Mouse (Mus musculus) ES-E14 (cell line): Measurements from ENCODE around the gene Hspb6. TPM values are rescaled to one million over a fixed set of nuclear protein-coding genes. Genes with fewer than 3 reads are reported as not detected.

ENCODE experiments used
- DNase-seq: peaks from one replicate; pipeline ENCODE4 v3.0.0-alpha.2; 2013; ENCODE audit warnings: low read depth, low spot score
- H3K27ac ChIP-seq: 2 replicates; pipeline ENCODE4 v1.5.1; 2012; ENCODE audit warnings: low read depth, mild to moderate bottlenecking, low read length, moderate library complexity, mixed read lengths; ENCODE audit not compliant: poor library complexity, insufficient read depth, severe bottlenecking
- H3K36me3 ChIP-seq: 2 replicates; pipeline ENCODE4 v1.6.1; 2012; ENCODE audit warnings: mild to moderate bottlenecking, low read length, moderate library complexity, mixed read lengths; ENCODE audit not compliant: control insufficient read depth, poor library complexity, insufficient read depth, severe bottlenecking
- H3K4me1 ChIP-seq, 2 experiments: fragments of 150-350 bp in 1 of 2; sonication (generic) in 1 of 2; 2 replicates each; pipeline ENCODE4 v1.6.1; 2012; ENCODE audit warnings: low read length in 2 of 2, mild to moderate bottlenecking in 1 of 2, mixed read lengths in 1 of 2; ENCODE audit not compliant: control insufficient read depth in 2 of 2, insufficient read depth in 2 of 2, poor library complexity in 1 of 2
- H3K4me3 ChIP-seq, 2 experiments: fragments of 150-350 bp in 1 of 2; sonication (generic) in 1 of 2; 2 replicates each; pipeline ENCODE4 v1.5.1; 2012; ENCODE audit warnings: low read length in 2 of 2, low read depth in 1 of 2, mild to moderate bottlenecking in 1 of 2, mixed read lengths in 1 of 2; ENCODE audit not compliant: insufficient read depth in 1 of 2, poor library complexity in 1 of 2, severe bottlenecking in 1 of 2
- H3K9ac ChIP-seq: 2 replicates; pipeline ENCODE4 v1.6.1; 2012; ENCODE audit warnings: low read depth, mild to moderate bottlenecking, low read length, mixed read lengths; ENCODE audit not compliant: poor library complexity, insufficient read depth, severe bottlenecking
- H3K9me3 ChIP-seq: fragments of 150-350 bp; sonication (generic); 2 replicates; pipeline ENCODE4 v1.6.1; 2012; ENCODE audit warnings: low read depth, mild to moderate bottlenecking, low read length; ENCODE audit not compliant: control insufficient read depth, insufficient read depth
- CHD2 ChIP-seq: IDR thresholded peaks from 2 replicates; pipeline ENCODE4 v1.6.1; 2014; ENCODE audit warnings: mild to moderate bottlenecking, low read depth, low read length, inconsistent platforms
- HCFC1 ChIP-seq: IDR thresholded peaks from 2 replicates; pipeline ENCODE4 v1.6.1; 2012; ENCODE audit warnings: low read length, inconsistent platforms, borderline replicate concordance; ENCODE audit not compliant: insufficient read depth
- MAFK ChIP-seq: IDR thresholded peaks from 2 replicates; pipeline ENCODE4 v1.6.1; 2014; ENCODE audit warnings: mild to moderate bottlenecking, low read depth, low read length, inconsistent platforms; ENCODE audit not compliant: insufficient read depth
- ZC3H11A ChIP-seq: IDR thresholded peaks from 2 replicates; pipeline ENCODE4 v1.6.1; 2012; ENCODE audit warnings: low read depth, mild to moderate bottlenecking, inconsistent platforms, low read length, borderline replicate concordance
- ZNF384 ChIP-seq: IDR thresholded peaks from 2 replicates; pipeline ENCODE4 v1.6.1; 2012; ENCODE audit warnings: low read depth, low read length, inconsistent platforms
- in situ Hi-C, 2 experiments: fragments of 600-800 bp; cut with MboI; formaldehyde crosslinking; loops; one replicate each; pipeline ENCODE4 v1.15.1; 2025; ENCODE audit warnings: low sequenced_read_pairs in 2 of 2, inconsistent platforms in 1 of 2; ENCODE audit not compliant: unreplicated experiment in 2 of 2
- total RNA-seq: library from RNA; depleted of rRNA; stranded (reverse); fragments of 300-350 nt; gene quantifications from 2 replicates; pipeline ENCODE4 v1.2.3, GENCODE M21; 2012

Hspb6 gene
- total RNA-seq, 1 experiment: 1.6 TPM

DNA sequence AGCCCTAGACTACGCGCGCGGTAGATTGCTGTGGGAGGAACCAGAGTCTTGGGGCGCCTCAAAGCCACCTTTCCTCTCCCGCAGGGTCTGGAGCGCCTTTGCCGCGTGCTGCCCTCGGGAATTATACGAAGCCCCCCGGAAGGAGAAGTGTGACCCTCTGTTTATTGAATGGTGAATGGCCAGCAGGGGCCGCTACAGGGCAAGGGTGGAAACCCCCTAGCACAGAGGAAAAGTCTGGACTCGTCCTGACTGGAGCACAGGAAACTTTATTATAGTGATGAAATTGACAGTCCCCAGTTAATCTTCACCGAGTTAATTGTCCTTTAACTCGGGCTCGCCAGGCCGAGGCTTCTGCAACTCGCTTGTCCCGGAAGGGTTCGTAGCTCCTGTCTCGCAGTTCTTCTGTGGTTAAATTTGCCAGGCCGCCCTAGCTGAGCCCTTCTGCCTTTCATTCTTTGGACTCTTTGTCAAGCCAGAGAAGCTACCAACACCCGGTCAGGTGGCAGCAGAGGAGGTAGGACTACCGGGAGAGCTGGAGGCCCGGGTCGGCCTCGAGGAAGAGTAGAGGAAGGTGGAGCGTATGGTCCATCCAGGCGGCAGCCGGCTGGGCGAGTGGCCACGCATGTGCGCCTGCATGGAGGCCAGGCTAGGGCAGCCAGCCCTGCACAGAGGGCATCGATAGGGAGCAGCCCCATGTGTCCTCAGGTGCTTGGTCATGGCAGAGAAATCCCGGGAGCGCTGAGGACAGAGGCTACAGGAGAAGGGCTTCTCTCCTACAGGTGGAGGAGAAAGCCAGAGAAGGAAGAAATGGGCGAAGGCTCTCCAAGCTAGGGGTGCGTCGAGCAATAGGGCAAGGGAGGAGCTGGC lies 37.7 kb downstream of the Hspb6 start:
- Histone ChIP-seq H3K36me3 (peaks cover 22% of the 10 kb centered on the region), H3K9ac (peak overlapping the region; percentile 80), H3K4me3 (peak overlapping the region; percentile 82 to 98), H3K4me1 (peaks cover 4 to 32% of the 10 kb centered on the region in 2 experiments), H3K27ac (peak overlapping the region; percentile 65), H3K9me3 (no peaks in the 10 kb centered on the region)
- TF ChIP-seq CHD2: no peak
- TF ChIP-seq ZC3H11A: peak; percentile 72; the same call in 1 of the 2 replicates
- in situ Hi-C loops: no loop called here
- DNase-seq: peak; percentile 88

DNA sequence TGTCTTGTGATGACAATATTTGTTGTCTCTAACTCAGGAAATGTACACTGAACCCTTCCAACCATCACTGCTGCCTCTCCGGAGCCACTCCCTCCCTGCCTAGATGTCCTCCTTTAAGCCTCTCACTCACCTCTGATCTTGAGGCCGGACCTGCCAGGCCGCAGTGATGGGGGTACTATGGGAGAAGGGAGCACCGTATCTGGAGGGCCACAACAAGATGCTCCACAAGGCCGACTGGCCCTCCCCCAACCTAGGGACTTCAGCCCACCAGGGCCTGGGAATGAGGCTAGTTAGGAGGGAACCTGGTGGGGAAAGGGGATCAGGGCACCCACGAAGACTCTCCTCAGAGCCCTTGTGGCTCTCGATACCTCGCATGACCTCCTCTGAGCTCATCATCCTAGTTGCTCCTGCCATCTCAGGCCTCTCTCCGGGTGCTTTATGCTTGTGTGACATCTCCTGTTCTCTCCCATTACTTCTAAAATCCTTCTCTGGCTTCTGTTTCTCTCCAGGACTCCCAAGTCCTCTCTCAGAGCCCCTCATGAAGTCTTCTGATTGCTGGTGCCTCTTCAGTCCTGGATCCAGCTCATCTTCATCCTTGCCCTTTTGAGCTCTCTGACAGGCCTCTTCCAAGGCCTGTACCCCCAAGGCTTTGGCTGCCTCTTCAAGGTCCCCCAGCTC lies 39.1 kb downstream of the Hspb6 start:
- no peak overlapping the region for H3K4me3 ChIP-seq
- no peaks in the 10 kb centered on the region for H3K9me3 ChIP-seq
- H3K9ac ChIP-seq: 0 out of 2 replicates have a peak overlapping the region, but pooled peaks have one; percentile 10
- in situ Hi-C loops: no loop called here
- TF ChIP-seq ZC3H11A (no peak), CHD2 (no peak), HCFC1 (no peak), MAFK (no peak), ZNF384 (no peak)
- H3K4me1 ChIP-seq: peaks cover 4 to 30% of the 10 kb centered on the region in 2 experiments
- peaks cover 8% of the 10 kb centered on the region for H3K36me3 ChIP-seq
- H3K27ac ChIP-seq: no peak overlapping the region
- DNase-seq: no peak

DNA sequence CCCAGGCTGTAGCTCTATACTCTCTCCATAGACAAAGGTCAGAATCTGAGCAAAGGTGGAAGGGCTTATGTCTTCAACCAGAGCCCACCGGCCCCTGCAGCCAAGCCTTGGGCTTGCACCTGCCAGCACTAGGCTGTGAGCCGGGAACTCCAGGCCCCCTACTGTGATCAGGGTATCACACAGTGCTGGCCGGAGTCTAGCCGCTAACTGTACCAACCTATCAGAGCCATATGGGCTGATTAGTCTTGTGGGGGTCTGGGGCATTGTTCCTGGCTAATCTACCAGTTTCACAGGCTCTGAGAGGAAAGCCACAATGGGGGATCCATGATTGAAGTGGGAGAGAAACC lies 39.6 kb downstream of the Hspb6 start:
- Histone ChIP-seq H3K36me3 (peaks cover 3% of the 10 kb centered on the region), H3K9me3 (no peaks in the 10 kb centered on the region), H3K4me1 (peaks cover 4 to 30% of the 10 kb centered on the region in 2 experiments), H3K27ac (no peak overlapping the region), H3K9ac (peak overlapping the region; percentile 17; the same call in 1 of the 2 replicates), H3K4me3 (no peak overlapping the region)
- no peak for DNase-seq
- TF ChIP-seq ZC3H11A: no peak
- TF ChIP-seq CHD2: no peak
- TF ChIP-seq HCFC1: no peak
- TF ChIP-seq ZNF384: no peak
- no peak for TF ChIP-seq MAFK
- in situ Hi-C loops: no loop called here

DNA sequence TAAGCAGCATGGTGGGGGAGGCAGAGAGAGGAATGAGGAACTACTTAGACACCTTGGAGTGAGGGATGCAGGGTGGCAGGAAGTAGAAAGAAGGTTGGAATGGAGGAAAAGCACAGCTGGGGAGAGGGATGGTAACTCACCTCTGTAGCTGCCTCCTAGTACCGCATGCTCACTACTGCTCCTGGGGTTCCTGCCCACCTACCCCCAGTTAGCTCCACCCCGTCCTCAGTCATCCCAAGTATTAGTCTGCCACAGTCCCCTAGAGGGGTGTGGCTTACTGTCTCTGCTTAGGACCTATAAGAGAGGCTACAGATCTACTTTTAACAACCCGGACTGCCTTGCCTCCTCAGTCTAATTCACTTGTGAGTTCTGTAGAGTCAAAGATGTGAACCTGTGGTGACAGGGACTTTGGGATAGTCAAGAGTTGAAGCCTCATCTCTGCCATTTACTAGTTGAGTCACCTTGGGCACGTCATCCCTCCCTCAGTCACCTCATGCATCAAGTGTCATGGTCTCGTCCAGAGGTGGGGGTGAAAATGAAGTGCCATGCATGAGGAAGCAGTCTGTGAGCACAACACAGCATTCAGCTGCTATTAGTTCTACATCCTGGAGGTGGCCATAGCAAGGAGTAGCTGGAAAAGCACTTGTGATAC lies 40.9 kb downstream of the Hspb6 start:
- no peak for TF ChIP-seq HCFC1
- no peak for TF ChIP-seq MAFK
- no peak for TF ChIP-seq CHD2
- no peak for TF ChIP-seq ZC3H11A
- no peak for TF ChIP-seq ZNF384
- H3K4me3 ChIP-seq: 0 out of 4 replicates have a peak overlapping the region, but pooled peaks of 1 of the 2 experiments have one; percentile 10
- H3K36me3 ChIP-seq: no peaks in the 10 kb centered on the region
- H3K4me1 ChIP-seq: peaks cover 0 to 24% of the 10 kb centered on the region in 2 experiments; a peak in 3 of 4 replicates
- H3K27ac ChIP-seq: no peak overlapping the region
- in situ Hi-C loops: no loop called here
- no peaks in the 10 kb centered on the region for H3K9me3 ChIP-seq
- H3K9ac ChIP-seq: no peak overlapping the region
- DNase-seq: no peak
